Comparison of ENCODE assay signal across 28 mouse cellular contexts in genomic region chr13:90476880-90477279, GRCm38 (mm10).
DNase-seq lines count a peak whose midpoint lies in the region; ATAC-seq lines count a peak whose summit lies in the region.
"Had no signal": no experiment of that assay in that cellular context is flagged by ENCODE, and none has a peak within 500 bp of the region (broad histone marks: within the 10 kb centered on the region; RNA-seq: fewer than 3 reads in every experiment).

No protein-coding gene starts in this region.

- H3K4me3 ChIP-seq in forebrain, embryonic 15.5 days, result no peak overlapping the region
- no peak overlapping the region for H3K4me3 ChIP-seq in forebrain, embryonic 12.5 days (replicated peaks)
- H3K4me3 ChIP-seq: embryonic facial prominence, embryonic 10.5 days; embryonic facial prominence, embryonic 13.5 days; erythroblast, embryonic 14.5 days; heart, adult 2 months; heart, embryonic 10.5 days; hindbrain, embryonic 12.5 days; hindbrain, embryonic 15.5 days had no signal

- H3K36me3 ChIP-seq in forebrain, embryonic 15.5 days, result no peaks in the 10 kb centered on the region
- no peaks in the 10 kb centered on the region for H3K36me3 ChIP-seq in forebrain, embryonic 12.5 days (replicated peaks)
- H3K36me3 ChIP-seq: embryonic facial prominence, embryonic 10.5 days; embryonic facial prominence, embryonic 13.5 days; G1E; heart, embryonic 10.5 days; hindbrain, embryonic 12.5 days; hindbrain, embryonic 15.5 days had no signal

- no peaks in the 10 kb centered on the region for H3K9me3 ChIP-seq in forebrain, embryonic 15.5 days
- H3K9me3 ChIP-seq in forebrain, embryonic 12.5 days, result no peaks in the 10 kb centered on the region
- H3K9me3 ChIP-seq: embryonic facial prominence, embryonic 10.5 days; embryonic facial prominence, embryonic 13.5 days; G1E; heart, embryonic 10.5 days; hindbrain, embryonic 12.5 days; hindbrain, embryonic 15.5 days had no signal

- no peak for DNase-seq in frontal cortex, postnatal 36 days (ENCODE audit: low spot score in 2 of 2)
- DNase-seq in brain, embryonic 18.5 days (ENCODE audit: low read depth, low spot score), result peak; percentile 20
- no peak for DNase-seq in kidney, postnatal 4 days
- DNase-seq: adrenal gland, postnatal 10 days; adrenal gland, postnatal 36 days; B cell, adult 2 months; cerebellum, adult 11-12 months; cerebellum, adult 8-10 months; cerebellum, postnatal 10 days; cerebellum, postnatal 36 days; embryo, embryonic 11 days; gastrocnemius, postnatal 10 days; gastrocnemius, postnatal 36 days; heart, adult 2 months; kidney, adult 2 months had no signal

- no peak overlapping the region for H3K9ac ChIP-seq in forebrain, embryonic 15.5 days (replicated peaks)
- no peak overlapping the region for H3K9ac ChIP-seq in forebrain, embryonic 12.5 days
- H3K9ac ChIP-seq: embryonic facial prominence, embryonic 13.5 days; hindbrain, embryonic 12.5 days; hindbrain, embryonic 15.5 days had no signal

- no peaks in the 10 kb centered on the region for H3K4me1 ChIP-seq in forebrain, embryonic 15.5 days
- H3K4me1 ChIP-seq in forebrain, embryonic 12.5 days, result no peaks in the 10 kb centered on the region
- H3K4me1 ChIP-seq: embryonic facial prominence, embryonic 10.5 days; heart, embryonic 10.5 days; hindbrain, embryonic 12.5 days; hindbrain, embryonic 15.5 days had no signal

- H3K27ac ChIP-seq in forebrain, embryonic 15.5 days (replicated peaks), result no peak overlapping the region
- H3K27ac ChIP-seq in forebrain, embryonic 12.5 days, result no peak overlapping the region
- H3K27ac ChIP-seq: embryonic facial prominence, embryonic 10.5 days; embryonic facial prominence, embryonic 13.5 days; heart, adult 2 months; heart, embryonic 10.5 days; hindbrain, embryonic 12.5 days; hindbrain, embryonic 15.5 days had no signal

- ATAC-seq in forebrain, embryonic 15.5 days (replicated peaks), result peak; percentile 41; the same call in 1 of the 2 replicates
- no peak for ATAC-seq in forebrain, embryonic 12.5 days (ENCODE audit: low FRiP score)
- ATAC-seq in frontal cortex, adult (ENCODE audit: low TSS enrichment), result peak; percentile 67; the same call in 1 of the 2 replicates
- ATAC-seq: intestine, postnatal 0 days; Patski had no signal

- H3K27me3 ChIP-seq in forebrain, embryonic 15.5 days, result no peaks in the 10 kb centered on the region
- no peaks in the 10 kb centered on the region for H3K27me3 ChIP-seq in forebrain, embryonic 12.5 days
- H3K27me3 ChIP-seq: CH12.LX; embryonic facial prominence, embryonic 13.5 days; hindbrain, embryonic 12.5 days; hindbrain, embryonic 15.5 days; Patski had no signal

- H3K4me2 ChIP-seq in forebrain, embryonic 15.5 days (replicated peaks), result no peak overlapping the region
- H3K4me2 ChIP-seq in forebrain, embryonic 12.5 days, result no peak overlapping the region
- H3K4me2 ChIP-seq: embryonic facial prominence, embryonic 13.5 days; hindbrain, embryonic 12.5 days; hindbrain, embryonic 15.5 days had no signal

- 83% methylated on average over 2 of the region's 2 CpGs for WGBS in forebrain, embryonic 15.5 days
- 89% methylated on average over 2 of the region's 2 CpGs for WGBS in forebrain, embryonic 12.5 days
